Mouse (Mus musculus) kidney, postnatal 0 days (tissue): ENCODE measurements around the gene 9930111J21Rik2. TPM values are rescaled to one million over a fixed set of nuclear protein-coding genes. Genes with fewer than 3 reads are reported as not detected.
"Not testable (repeated sequence)": the region's sequence is repeated elsewhere in the genome, so short reads cannot be mapped to it uniquely, and the experiment has no call there.

ENCODE experiments used
- ATAC-seq: fragments of 200-750 bp; cut with Nextera tagmentation; replicated peaks from 2 replicates; pipeline ENCODE4 v1.8.0; 2017; ENCODE audit warnings: low read depth, moderate number of reproducible peaks, moderate TSS enrichment, moderate library complexity; ENCODE audit not compliant: low FRiP score
- DNase-seq: peaks from one replicate; pipeline ENCODE4 v3.0.0-alpha.2; 2016; ENCODE audit warnings: low spot score
- H3K27ac ChIP-seq: fragments of 300-500 bp; sonication (generic); 2 replicates; pipeline ENCODE4 v1.5.1; 2014; ENCODE audit warnings: mild to moderate bottlenecking
- H3K27me3 ChIP-seq: fragments of 300-500 bp; sonication (generic); 2 replicates; pipeline ENCODE4 v1.6.1; 2014; ENCODE audit warnings: low read length, mixed read lengths; ENCODE audit not compliant: insufficient read depth
- H3K36me3 ChIP-seq: fragments of 300-500 bp; sonication (generic); 2 replicates; pipeline ENCODE4 v1.6.1; 2014; ENCODE audit warnings: low read length, mixed read lengths; ENCODE audit not compliant: insufficient read depth
- H3K4me1 ChIP-seq: fragments of 300-500 bp; sonication (generic); replicated peaks from 2 replicates; pipeline ENCODE4 v1.6.1; 2014; ENCODE audit warnings: antibody characterized with exemption, low read length, mixed read lengths; ENCODE audit not compliant: insufficient read depth
- H3K4me2 ChIP-seq: fragments of 300-500 bp; sonication (generic); 2 replicates; pipeline ENCODE4 v1.6.1; 2014; ENCODE audit warnings: mild to moderate bottlenecking, low read length, moderate library complexity, mixed read lengths
- H3K4me3 ChIP-seq: fragments of 300-500 bp; sonication (generic); replicated peaks from 2 replicates; pipeline ENCODE4 v1.5.1; 2014; ENCODE audit warnings: low read depth, low read length
- H3K9ac ChIP-seq: fragments of 300-500 bp; sonication (generic); 2 replicates; pipeline ENCODE4 v1.6.1; 2014; ENCODE audit warnings: low read depth, low read length
- H3K9me3 ChIP-seq: fragments of 300-500 bp; sonication (generic); replicated peaks from 2 replicates; pipeline ENCODE4 v1.6.1; 2016; ENCODE audit warnings: low read length, inconsistent platforms, mixed read lengths
- WGBS: fragments of 180-500 bp; shearing (Covaris S2); extraction: QIAGEN DNeasy Blood & Tissue Kit; methylation state at CpG from one replicate; pipeline ENCODE4 v1.1.7; 2014; 5-methylcytosine and 5-hydroxymethylcytosine counted together
- polyA plus RNA-seq: library from polyadenylated mRNA; unstranded; fragments of >200 nt; fragmentation: Nextera tagmentation; extraction: Ambion mirVana; gene quantifications from 2 replicates; pipeline ENCODE4 v1.2.1, GENCODE M21; 2015

The 9930111J21Rik2 gene
- polyA plus RNA-seq, 1 experiment from 2014 or later, result 0.68 TPM

- WGBS, result no CpG with 5 or more reads among the region's 3 CpGs
- not testable (repeated sequence) for H3K9me3 ChIP-seq, H3K4me3 ChIP-seq, H3K4me1 ChIP-seq, H3K27me3 ChIP-seq, DNase-seq, H3K4me2 ChIP-seq, H3K27ac ChIP-seq, ATAC-seq, H3K36me3 ChIP-seq, H3K9ac ChIP-seq
Observed at GRCm38 (mm10) chr11:48982848-48983247, 68.2 kb downstream of the 9930111J21Rik2 start.

DNA sequence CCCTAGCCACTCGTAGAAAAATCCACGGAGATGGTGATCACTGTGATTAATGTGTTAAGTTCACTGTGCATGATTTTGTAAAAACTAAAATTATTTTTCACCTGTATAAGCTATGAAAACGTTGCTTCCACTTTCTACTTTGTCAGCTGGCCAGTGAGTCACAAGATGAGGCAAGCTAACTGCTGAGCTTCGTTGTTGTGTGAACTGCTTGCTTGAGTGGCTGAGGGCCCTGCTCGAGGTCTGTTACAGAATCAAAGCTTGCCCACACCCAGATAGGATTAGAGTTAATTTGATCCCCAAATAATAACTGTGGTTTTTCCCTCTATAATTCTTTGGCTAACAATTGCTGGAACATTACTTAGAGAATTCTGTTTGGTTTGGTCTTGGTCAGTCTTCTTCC, 71.0 kb downstream of the 9930111J21Rik2 start:
- ATAC-seq, DNase-seq, H3K27me3 ChIP-seq: not testable (repeated sequence)

DNA sequence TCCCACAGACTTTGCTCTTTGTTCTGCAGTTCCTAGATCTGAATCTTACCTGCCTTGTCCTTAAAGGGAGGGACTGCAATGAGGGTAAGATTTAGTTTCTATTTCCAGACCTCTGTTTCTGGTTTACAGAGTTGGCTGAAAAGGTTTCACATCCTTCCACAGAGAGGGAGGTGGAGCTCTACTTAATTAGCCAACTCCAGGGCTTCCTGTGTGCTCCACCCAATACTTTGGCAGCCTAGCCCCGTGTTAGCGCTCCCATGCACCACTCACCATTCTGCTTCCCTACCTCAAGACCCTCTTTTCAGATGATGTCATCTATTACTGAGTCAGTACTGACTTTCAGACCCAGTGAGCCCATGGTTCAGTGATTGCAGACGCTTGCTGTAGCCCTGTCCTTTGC, 71.8 kb downstream of the 9930111J21Rik2 start, which contains the start of gene 9930111J21Rik1:
Gene 9930111J21Rik1 (minus strand): TSS at position 148 of the 400 bp plus-strand sequence.
- WGBS, result no CpG with 5 or more reads among the region's 3 CpGs
- not testable (repeated sequence) for H3K9ac ChIP-seq, H3K36me3 ChIP-seq, H3K9me3 ChIP-seq, ATAC-seq, H3K27ac ChIP-seq, H3K4me1 ChIP-seq, H3K4me3 ChIP-seq, DNase-seq, H3K27me3 ChIP-seq, H3K4me2 ChIP-seq

More for the DNA sequence above, 71.0 kb downstream of the 9930111J21Rik2 start:
- H3K9ac ChIP-seq, H3K27ac ChIP-seq, H3K4me1 ChIP-seq, H3K4me2 ChIP-seq, H3K36me3 ChIP-seq, H3K9me3 ChIP-seq, H3K4me3 ChIP-seq: not testable (repeated sequence)
- no CpG with 5 or more reads among the region's 5 CpGs for WGBS

GRCm38 (mm10) chr11:48978240-48978939, 72.7 kb downstream of the 9930111J21Rik2 start, which contains the start of gene Olfr56:
Olfr56 (plus strand) TSS chr11:48978889.
- H3K4me2 ChIP-seq, DNase-seq, H3K9me3 ChIP-seq, H3K27ac ChIP-seq, ATAC-seq, H3K4me3 ChIP-seq, H3K9ac ChIP-seq, H3K36me3 ChIP-seq, H3K4me1 ChIP-seq, H3K27me3 ChIP-seq: not testable (repeated sequence)
- no CpG with 5 or more reads among the region's 1 CpGs for WGBS

DNA sequence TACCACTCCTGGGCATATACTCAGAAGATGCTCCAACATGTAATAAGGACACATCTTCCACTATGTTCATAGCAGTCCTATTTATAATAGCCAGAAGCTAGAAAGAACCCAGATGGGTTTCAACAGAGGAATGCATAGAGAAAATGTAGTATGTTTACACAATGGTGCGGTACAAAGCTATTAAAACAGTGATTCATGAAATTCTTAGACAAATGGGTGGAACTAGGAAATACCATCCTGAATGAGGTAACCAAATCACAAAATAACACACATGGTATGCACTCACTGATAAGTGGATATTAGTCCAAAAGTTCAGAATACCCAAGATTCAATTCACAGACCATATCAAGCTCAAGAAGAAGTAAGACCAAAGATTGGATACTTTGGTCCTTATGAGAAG, 76.4 kb downstream of the 9930111J21Rik2 start:
- WGBS, result no CpG with 5 or more reads among the region's 1 CpGs

More for the DNA sequence above, 76.4 kb downstream of the 9930111J21Rik2 start:
- not testable (repeated sequence) for H3K27ac ChIP-seq, H3K27me3 ChIP-seq, DNase-seq, H3K4me3 ChIP-seq, ATAC-seq, H3K4me2 ChIP-seq, H3K9ac ChIP-seq, H3K4me1 ChIP-seq, H3K36me3 ChIP-seq, H3K9me3 ChIP-seq

Other genes starting within 250 kb of the 9930111J21Rik2 start
- 5.2 and 5.3 TPM in 2 replicates for gene Trim41, start 233.9 kb downstream of the 9930111J21Rik2 start, polyA plus RNA-seq
- gene Trim7, start 225.1 kb downstream of the 9930111J21Rik2 start, polyA plus RNA-seq, result 10.2 and 10.5 TPM in 2 replicates
- gene Gm12184, start 224.6 kb downstream of the 9930111J21Rik2 start, polyA plus RNA-seq, result 4.4 and 10.3 TPM in 2 replicates
- gene Irgm1, start 179.6 kb downstream of the 9930111J21Rik2 start, polyA plus RNA-seq, result 32.0 and 33.2 TPM in 2 replicates
- 0.24 and 0.43 TPM in 2 replicates for gene Gm5431, start 149.0 kb downstream of the 9930111J21Rik2 start, polyA plus RNA-seq
- 5.0 and 5.7 TPM in 2 replicates for gene Psme2b, start 105.1 kb downstream of the 9930111J21Rik2 start, polyA plus RNA-seq
- 0.09 TPM in 2 replicates for gene Olfr56, start 72.4 kb downstream of the 9930111J21Rik2 start, polyA plus RNA-seq
- 0.50 and 0.92 TPM in 2 replicates for gene 9930111J21Rik1, start 71.8 kb downstream of the 9930111J21Rik2 start, polyA plus RNA-seq
- not detected in 2 replicates for gene Gm12185, start 59.0 kb downstream of the 9930111J21Rik2 start, polyA plus RNA-seq
- gene Tgtp1, start 57.1 kb downstream of the 9930111J21Rik2 start, polyA plus RNA-seq, result 4.9 and 5.5 TPM in 2 replicates
- gene Tgtp2, start 13.0 kb upstream of the 9930111J21Rik2 start, polyA plus RNA-seq, result 1.6 and 2.2 TPM in 2 replicates
- 4.3 and 6.2 TPM in 2 replicates for gene Ifi47, start 25.3 kb upstream of the 9930111J21Rik2 start, polyA plus RNA-seq
- 0.05 TPM in 1 of 2 replicates, not detected in the other for gene Olfr1396, start 63.6 kb upstream of the 9930111J21Rik2 start, polyA plus RNA-seq
- not detected in 2 replicates for gene Olfr1395, start 91.0 kb upstream of the 9930111J21Rik2 start, polyA plus RNA-seq
- not detected in 2 replicates for gene Olfr1394, start 103.1 kb upstream of the 9930111J21Rik2 start, polyA plus RNA-seq
- gene Btnl9, start 135.9 kb upstream of the 9930111J21Rik2 start, polyA plus RNA-seq, result 2.2 and 2.5 TPM in 2 replicates
- gene Zfp62, start 152.1 kb upstream of the 9930111J21Rik2 start, polyA plus RNA-seq, result 29.4 and 29.8 TPM in 2 replicates
- gene Mgat1, start 192.9 kb upstream of the 9930111J21Rik2 start, polyA plus RNA-seq, result 75.2 and 82.7 TPM in 2 replicates
- gene Olfr1393, start 227.1 kb upstream of the 9930111J21Rik2 start, polyA plus RNA-seq, result 0.13 and 0.14 TPM in 2 replicates
- 0.06 and 0.07 TPM in 2 replicates for gene Olfr1392, start 234.0 kb upstream of the 9930111J21Rik2 start, polyA plus RNA-seq